Mouse (Mus musculus): Measurements from ENCODE around the gene Sult2a2. TPM values are rescaled to one million over a fixed set of nuclear protein-coding genes. Genes with fewer than 3 reads are reported as not detected.
"Not testable (repeated sequence)": the region's sequence is repeated elsewhere in the genome, so short reads cannot be mapped to it uniquely, and the experiment has no call there.

Gene Sult2a2
- total RNA-seq (2014; rRNA removed; ENCODE audit: low replicate concordance) (not detected in 2 replicates), polyA plus RNA-seq (2015; fragmentation: Nextera tagmentation; extraction: Ambion mirVana) (not detected in 2 replicates)

- H3K27ac ChIP-seq (ENCODE audit: low read depth); H3K4me1 ChIP-seq (ENCODE audit: control insufficient read depth, insufficient read depth); H3K9me3 ChIP-seq (replicated peaks; ENCODE audit: control insufficient read depth, low read length); H3K4me2 ChIP-seq (ENCODE audit: low read depth, low read length); H3K4me3 ChIP-seq (ENCODE audit: low read depth, low read length); DNase-seq (ENCODE audit: low spot score); H3K27me3 ChIP-seq (ENCODE audit: control insufficient read depth, insufficient read depth, low read length); ATAC-seq (ENCODE audit: insufficient read depth, low read depth); H3K9ac ChIP-seq (replicated peaks; ENCODE audit: low read depth, low read length); H3K36me3 ChIP-seq (replicated peaks; ENCODE audit: control insufficient read depth, insufficient read depth, low read length): not testable (repeated sequence)
- WGBS = 69% methylated on average over 1 of the region's 2 CpGs
These were observed at the start of gene Sult2a2 for GRCm38 (mm10) chr7:13733205-13733604. Gene Sult2a2 (plus strand): TSS chr7:13733505.

GRCm38 (mm10) chr7:13813913-13814312 lies 80.6 kb downstream of the Sult2a2 start:
- no peak for TF ChIP-seq EP300 (IDR thresholded peaks at IDR 0.05; ENCODE audit: low read depth)
- no peak for TF ChIP-seq CTCF (IDR thresholded peaks at IDR 0.05; ENCODE audit: low read depth)
- DNase-seq (ENCODE audit: low spot score) (no peak), ATAC-seq (ENCODE audit: insufficient read depth, low read depth) (no peak)
- Histone ChIP-seq H3K4me3 (ENCODE audit: low read depth, low read length) (no peak overlapping the region), H3K27me3 (ENCODE audit: control insufficient read depth, insufficient read depth, low read length) (no peaks in the 10 kb centered on the region), H3K9me3 (replicated peaks; ENCODE audit: control insufficient read depth, low read length) (peaks cover 5% of the 10 kb centered on the region; the same call in 1 of the 2 replicates), H3K9ac (replicated peaks; ENCODE audit: low read depth, low read length) (no peak overlapping the region), H3K4me1 (ENCODE audit: control insufficient read depth, insufficient read depth) (no peaks in the 10 kb centered on the region), H3K4me2 (ENCODE audit: low read depth, low read length) (no peak overlapping the region), H3K36me3 (replicated peaks; ENCODE audit: control insufficient read depth, insufficient read depth, low read length) (no peaks in the 10 kb centered on the region), H3K27ac (ENCODE audit: low read depth) (no peak overlapping the region)
- WGBS = 81% methylated on average over 1 of the region's 1 CpGs

Other genes with a start within 250 kb of the Sult2a2 start
- gene Bsph2, start 162.4 kb upstream of the Sult2a2 start, total RNA-seq (2014; rRNA removed; ENCODE audit: low replicate concordance) = not detected in 2 replicates
- not detected in 2 replicates for gene Bsph2, start 162.4 kb upstream of the Sult2a2 start, polyA plus RNA-seq (2015; fragmentation: Nextera tagmentation; extraction: Ambion mirVana)
- not detected in 2 replicates for gene Sult2a5, start 109.5 kb upstream of the Sult2a2 start, total RNA-seq (2014; rRNA removed; ENCODE audit: low replicate concordance)
- gene Sult2a5, start 109.5 kb upstream of the Sult2a2 start, polyA plus RNA-seq (2015; fragmentation: Nextera tagmentation; extraction: Ambion mirVana) = not detected in 2 replicates
- gene Sult2a1, start 103.9 kb downstream of the Sult2a2 start, total RNA-seq (2014; rRNA removed; ENCODE audit: low replicate concordance) = not detected in 2 replicates
- not detected in 2 replicates for gene Sult2a1, start 103.9 kb downstream of the Sult2a2 start, polyA plus RNA-seq (2015; fragmentation: Nextera tagmentation; extraction: Ambion mirVana)